Mouse (Mus musculus) adrenal gland, adult 18-20 months (tissue): ENCODE data around the gene Klk1b24. TPM values are rescaled to one million over a fixed set of nuclear protein-coding genes. Genes with fewer than 3 reads are reported as not detected.
"Not testable (repeated sequence)": the region's sequence is repeated elsewhere in the genome, so short reads cannot be mapped to it uniquely, and the experiment has no call there.

ENCODE experiments used
- DNase-seq, 2 experiments: peaks; one replicate each; pipeline ENCODE4 v3.0.0; 2021 to 2022; ENCODE audit warnings: low spot score in 2 of 2
- long read RNA-seq, 2 experiments: library from polyadenylated mRNA; stranded (forward); transcript quantifications; one replicate each; pipeline ENCODE4 v2.0.0; 2021
- total RNA-seq, 2 experiments: library from RNA; stranded (reverse); gene quantifications; 1 replicate in 1 of 2; 2 replicates in 1 of 2; pipeline ENCODE4 v1.2.3; 2021

The Klk1b24 gene
- total RNA-seq, result not detected
- long read RNA-seq, experiment 1, result 0 reads
- long read RNA-seq, experiment 2, result 0 reads

DNA sequence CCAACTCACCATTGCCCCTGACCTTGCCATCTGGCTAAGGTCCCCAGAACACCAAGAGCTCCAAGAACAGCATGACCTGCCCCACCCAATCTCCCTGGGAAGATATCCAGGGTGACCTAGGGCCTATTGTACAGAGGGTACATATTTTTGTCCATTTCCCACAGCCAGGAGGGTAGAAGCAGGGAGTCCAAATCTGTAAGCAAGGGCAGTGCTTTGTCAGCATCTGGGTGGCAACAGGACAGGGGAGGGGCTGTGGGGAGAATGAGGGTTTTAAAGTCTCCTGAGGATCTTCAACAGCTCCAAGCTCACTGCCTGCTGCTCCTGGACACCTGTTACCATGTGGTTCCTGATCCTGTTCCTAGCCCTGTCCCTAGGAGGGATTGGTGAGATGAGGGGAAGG lies at the start of gene Klk1b24:
Gene Klk1b24 (plus strand): TSS at position 301 of the 400 bp plus-strand sequence.
- DNase-seq, result not testable (repeated sequence)

DNA sequence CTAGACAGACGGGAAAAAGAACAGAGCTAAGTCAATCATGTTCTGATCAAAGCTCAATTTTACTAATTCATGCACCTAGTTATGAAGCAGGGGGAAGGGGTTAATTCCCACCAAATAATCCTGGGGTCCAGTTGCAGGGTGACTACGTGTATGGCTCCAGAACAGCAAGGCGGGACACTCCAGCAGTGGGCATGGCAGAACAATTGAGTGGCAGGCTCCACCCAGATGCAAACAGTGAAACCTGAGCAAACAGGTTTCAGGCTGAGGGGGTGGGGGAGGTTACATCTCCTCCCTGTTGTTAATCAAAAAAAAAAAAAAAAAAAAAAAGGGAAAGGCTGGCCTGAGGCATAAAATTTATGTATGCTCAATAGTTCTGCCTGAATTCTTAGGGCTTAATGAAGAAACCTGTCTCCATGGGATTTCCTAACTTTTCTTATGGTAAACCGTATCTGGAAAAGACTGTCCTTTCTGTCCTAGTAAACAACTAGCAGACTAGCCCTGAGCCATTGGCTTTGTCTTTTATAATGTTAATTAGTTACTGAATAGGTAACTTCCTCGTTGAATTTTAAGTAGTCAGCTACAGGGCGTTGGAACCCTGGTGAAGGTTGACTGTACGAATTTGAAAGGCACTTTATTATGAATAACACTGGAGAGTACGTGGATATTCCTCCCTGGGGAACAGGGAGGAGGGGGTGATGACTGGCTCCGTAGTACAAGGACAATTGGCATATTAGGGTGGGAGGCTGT lies 8.6 kb upstream of the Klk1b24 start:
- no peak for DNase-seq

DNA sequence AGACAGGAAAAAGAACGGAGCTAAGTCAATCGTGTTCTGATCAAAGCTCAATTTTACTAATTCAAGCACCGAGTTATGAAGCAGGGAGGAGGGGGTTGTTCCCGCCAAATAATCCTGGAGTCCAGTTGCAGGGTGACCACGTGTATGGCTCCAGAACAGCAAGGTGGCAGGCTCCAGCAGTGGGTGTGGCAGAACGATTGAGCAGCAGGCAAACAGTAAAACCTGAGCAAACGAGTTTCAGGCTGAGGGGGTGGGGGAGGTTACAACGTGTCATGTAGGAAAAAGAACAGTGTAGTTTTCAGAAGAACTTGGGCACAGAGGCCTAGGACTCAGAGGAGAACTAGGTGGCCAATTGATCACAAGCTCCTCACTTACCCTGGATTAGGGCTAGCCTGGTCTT lies 1.5 kb upstream of the Klk1b24 start:
- DNase-seq, result not testable (repeated sequence)

DNA sequence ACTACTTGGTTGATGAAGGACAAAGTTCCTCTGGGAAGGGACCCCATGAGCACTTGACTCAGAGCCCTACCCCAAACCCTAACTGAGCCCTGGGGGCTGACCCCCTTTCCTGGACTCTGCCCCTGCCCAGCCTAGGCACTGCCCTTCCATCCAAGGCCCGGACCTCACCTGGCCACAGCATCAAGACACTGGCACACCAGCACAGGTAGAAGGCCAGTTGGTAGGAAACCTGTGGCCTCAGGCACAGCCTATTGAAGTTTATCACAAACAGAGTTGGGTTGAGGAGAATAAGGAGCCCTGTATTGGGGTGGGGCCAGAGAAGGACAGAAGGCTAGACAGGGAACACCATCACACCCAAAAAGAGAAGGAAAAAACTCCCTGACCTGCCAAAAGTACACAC lies 5.4 kb downstream of the Klk1b24 start:
- not testable (repeated sequence) for DNase-seq

DNA sequence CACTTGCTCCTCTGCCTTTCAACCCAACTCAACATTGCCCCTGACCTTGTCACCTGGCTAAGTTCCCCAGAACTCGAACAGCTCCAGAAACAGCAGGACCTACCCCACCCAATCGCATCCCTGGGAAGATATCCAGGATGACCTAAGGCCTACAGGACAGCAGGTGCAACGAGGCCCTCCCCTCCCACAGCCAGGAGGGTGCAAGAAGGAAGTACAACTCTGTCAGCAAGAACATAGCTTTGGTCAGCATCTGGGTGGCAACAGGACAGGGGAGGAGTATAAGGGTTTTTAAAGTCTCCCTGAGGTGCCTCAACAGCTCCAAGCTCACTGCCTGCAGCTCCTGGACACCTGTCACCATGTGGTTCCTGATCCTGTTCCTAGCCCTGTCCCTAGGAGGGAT lies 9.9 kb downstream of the Klk1b24 start, which contains the start of gene Klk1b3:
Gene Klk1b3 (plus strand): TSS at position 301 of the 400 bp plus-strand sequence.
- no peak for DNase-seq

DNA sequence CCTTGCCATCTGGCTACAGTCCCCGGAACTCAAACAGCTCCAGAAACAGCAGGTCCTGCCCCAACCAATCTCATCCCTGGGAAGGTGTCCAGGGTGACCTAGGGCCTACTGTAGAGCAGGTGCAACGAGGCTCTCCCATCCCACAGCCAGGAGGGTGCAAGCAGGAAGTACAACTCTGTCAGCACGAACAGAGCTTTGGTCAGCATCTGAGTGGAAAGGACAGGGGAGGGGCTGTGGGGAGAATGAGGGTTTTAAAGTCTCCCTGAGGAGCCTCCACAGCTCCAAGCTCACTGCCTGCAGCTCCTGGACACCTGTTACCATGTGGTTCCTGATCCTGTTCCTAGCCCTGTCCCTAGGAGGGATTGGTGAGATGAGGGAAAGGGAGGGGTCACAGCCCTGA lies 19.1 kb downstream of the Klk1b24 start, which contains the start of gene Klk1b4:
Gene Klk1b4 (plus strand): TSS at position 301 of the 400 bp plus-strand sequence.
- not testable (repeated sequence) for DNase-seq

DNA sequence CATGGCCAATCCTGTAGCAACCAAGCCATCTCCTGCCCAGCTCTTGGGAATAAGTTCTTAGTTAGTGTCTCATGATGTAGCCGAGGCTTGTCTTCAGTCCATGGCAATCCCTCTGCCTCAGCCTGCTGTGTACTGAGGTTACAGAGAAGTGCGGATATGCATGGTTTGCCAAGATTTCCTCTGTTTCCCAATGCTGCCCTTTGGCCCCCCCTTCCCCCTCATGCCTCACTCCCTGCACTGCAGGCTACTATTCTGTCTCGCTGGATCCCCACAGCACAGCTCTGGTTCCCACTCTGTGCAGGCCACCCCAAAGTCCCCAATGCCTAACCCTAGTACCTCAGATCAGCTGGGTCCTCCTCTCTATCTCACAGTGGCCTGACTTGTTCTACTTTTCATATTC lies 20.3 kb downstream of the Klk1b24 start:
- DNase-seq, result no peak

DNA sequence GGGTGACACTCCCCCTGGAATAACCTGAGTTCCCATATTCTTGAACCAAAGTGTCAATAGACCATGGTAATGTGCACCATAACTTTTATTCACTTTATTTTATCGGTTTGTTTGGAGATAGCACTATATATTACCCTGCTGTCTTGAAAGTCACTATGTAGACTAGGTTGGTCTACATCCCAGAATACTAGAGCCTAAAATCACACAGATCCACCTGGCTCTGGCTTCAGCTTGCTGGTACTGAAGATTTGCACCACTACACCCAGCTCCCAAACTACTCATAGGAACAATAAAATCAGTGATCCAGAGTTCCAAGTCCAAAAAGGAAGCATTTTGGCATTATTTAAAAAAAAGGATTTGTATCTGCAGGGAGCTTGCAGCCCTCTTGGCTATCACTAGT lies 27.6 kb downstream of the Klk1b24 start, which contains the start of gene Klk1b5:
Gene Klk1b5 (plus strand): TSS at position 301 of the 400 bp plus-strand sequence.
- DNase-seq, result no peak

DNA sequence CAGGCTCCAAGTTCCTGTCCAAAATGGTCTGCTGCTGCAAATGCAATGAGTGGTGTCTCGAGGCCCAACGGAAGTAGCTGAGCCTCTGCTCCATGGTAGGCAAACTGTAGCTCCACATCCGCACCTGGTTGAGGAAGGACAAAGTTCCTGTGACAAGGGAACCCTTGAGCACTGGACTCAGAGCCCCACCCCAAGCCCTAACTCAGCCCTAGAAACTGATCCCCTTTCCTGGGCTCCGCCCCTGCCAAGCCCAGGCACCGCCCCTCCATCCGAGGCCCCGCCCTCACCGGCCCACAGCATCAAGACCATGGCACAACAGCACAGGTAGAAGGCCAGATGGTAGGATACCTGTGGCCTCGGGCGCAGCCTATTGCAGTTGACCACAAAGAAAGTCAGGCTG lies 33.6 kb downstream of the Klk1b24 start:
- DNase-seq, result not testable (repeated sequence)

DNA sequence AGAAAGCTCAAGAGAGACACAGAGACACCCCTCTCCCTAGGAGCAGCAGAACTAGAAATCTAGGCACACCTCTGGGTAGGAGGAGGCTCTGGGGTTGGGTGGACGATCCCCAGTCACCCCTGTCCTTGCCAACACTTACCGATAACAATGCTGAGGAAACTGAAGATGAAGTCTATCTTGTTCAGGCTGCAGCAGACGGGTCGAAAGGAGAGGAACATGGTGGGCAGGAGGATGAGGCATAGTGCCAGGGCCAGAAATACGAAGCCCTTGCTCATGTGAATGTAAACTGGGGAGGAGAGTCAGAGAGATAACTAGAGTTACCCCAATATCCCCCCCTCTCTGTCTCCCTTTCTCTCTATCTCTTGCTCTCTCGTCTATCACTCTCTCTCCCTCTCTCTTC lies 34.3 kb downstream of the Klk1b24 start:
- not testable (repeated sequence) for DNase-seq

DNA sequence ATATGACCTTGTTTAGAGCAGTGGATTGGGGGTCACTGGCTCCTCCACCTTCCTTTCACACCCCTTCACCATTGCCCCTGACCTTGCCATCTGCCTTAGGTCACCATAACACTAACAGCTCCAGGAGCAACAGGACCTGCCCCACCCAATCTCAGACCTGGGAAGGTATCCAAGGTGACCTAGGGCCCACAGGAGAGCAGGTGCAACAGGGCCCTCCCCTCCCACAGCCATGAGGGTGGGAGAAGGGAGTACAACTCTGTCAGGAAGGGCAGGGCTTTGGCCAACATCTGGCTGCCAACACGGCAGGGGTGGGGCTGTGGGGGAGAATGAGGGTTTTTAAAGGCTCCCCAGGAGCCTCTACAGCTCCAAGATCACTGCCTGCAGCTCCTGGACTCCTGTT lies 37.0 kb downstream of the Klk1b24 start, which contains the start of gene Klk1:
Gene Klk1 (plus strand): TSS at position 285 of the 400 bp plus-strand sequence.
- DNase-seq, result no peak

DNA sequence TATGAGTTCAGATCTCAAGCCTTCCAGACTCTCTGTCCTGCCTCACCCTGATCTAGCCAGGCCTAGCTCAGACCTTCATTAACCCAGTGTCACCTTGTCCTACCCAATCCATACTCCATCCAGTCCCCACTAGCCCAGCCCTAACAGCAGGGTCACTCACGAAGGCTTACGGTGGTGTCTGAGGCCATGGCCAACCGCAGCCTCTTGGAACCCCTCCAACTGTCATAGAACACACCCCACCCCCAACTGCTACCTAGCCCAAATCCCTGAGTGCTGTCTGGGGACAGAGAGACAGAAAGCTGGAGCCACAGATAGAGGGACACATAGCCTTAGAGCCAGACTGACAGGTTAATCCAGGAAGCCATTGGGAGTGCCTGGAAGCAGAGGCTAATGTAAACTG lies 47.9 kb downstream of the Klk1b24 start, which contains the start of gene Gm36864:
Gene Gm36864 (plus strand): TSS at position 269 of the 400 bp plus-strand sequence.
- no peak for DNase-seq

DNA sequence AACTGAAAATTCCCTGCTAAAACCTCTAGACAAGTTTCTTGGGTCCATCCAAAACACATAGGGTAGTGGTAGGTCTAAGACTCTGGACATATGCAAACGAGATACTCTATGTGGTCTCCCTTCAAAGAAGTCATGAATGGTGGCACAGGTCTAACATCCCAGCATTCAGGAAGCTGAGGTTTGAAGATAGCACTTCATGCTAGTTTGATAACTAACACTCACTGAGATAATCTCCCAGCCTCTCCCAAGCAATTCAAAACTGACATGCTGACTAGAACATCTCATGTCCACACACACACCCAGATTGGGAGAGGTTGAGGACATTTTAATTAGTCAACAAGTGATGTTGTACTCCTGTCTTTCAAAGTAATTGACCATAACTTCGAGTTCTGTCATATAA lies 51.9 kb downstream of the Klk1b24 start:
- no peak for DNase-seq

DNA sequence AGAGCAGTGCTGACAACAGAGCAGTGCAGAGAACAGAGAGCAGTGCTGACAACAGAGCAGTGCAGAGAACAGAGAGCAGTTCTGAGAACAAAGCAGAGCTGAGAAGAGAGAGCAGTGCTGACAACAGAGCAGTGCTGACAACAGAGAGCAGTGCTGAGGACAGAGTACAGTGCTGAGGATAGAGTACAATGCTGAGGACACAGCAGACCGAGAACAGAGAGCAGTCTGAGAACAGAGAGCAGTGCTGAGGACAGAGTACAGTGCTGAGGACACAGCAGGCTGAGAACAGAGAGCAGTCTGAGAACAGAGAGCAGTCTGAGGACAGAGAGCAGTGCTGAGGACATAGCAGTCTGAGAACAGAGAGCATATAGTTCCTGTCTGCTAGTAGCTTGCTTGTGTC lies 52.7 kb downstream of the Klk1b24 start:
- no peak for DNase-seq

DNA sequence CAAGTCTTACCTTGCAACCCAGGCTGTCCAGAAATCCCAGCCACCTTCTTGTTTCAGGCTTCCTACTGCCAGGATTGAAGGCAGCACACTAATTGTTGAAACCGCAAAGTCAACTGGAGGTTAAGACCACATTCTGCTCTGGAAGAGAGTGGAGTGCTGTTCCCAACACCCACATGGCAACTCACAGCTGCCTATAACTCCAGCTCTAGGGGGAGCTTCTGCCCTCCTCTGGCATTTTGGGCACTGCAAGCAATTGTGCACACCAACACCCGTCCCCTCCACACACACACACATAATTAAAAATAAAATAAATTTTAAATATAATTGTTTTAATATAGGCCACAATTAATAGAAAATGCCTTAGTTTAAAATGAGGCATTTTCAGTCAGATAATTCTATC lies 53.1 kb downstream of the Klk1b24 start:
- DNase-seq, result no peak

Other genes with a start within 250 kb of the Klk1b24 start
- not detected for gene Klk1b8, start 237.6 kb upstream of the Klk1b24 start, total RNA-seq
- not detected for gene Klk1b1, start 221.5 kb upstream of the Klk1b24 start, total RNA-seq
- gene Klk1b9, start 212.2 kb upstream of the Klk1b24 start, total RNA-seq, result not detected
- gene Klk1b11, start 192.4 kb upstream of the Klk1b24 start, total RNA-seq, result not detected
- not detected for gene Klk1b26, start 176.1 kb upstream of the Klk1b24 start, total RNA-seq
- not detected for gene Klk1b27, start 135.9 kb upstream of the Klk1b24 start, total RNA-seq
- gene Klk1b21, start 85.9 kb upstream of the Klk1b24 start, total RNA-seq, result not detected
- not detected for gene Klk1b22, start 75.6 kb upstream of the Klk1b24 start, total RNA-seq
- not detected for gene Klk1b16, start 51.5 kb upstream of the Klk1b24 start, total RNA-seq
- not detected for gene Klk1b3, start 10.0 kb downstream of the Klk1b24 start, total RNA-seq
- gene Klk1b4, start 19.2 kb downstream of the Klk1b24 start, total RNA-seq, result not detected
- not detected for gene Klk1b5, start 27.7 kb downstream of the Klk1b24 start, total RNA-seq
- under 1 TPM in 1 of 2 experiments, not detected in 1; 0.32 TPM for gene Klk1, start 37.1 kb downstream of the Klk1b24 start, total RNA-seq
- not detected for gene Gm36864, start 47.9 kb downstream of the Klk1b24 start, total RNA-seq
- gene 1700028J19Rik, start 58.5 kb downstream of the Klk1b24 start, total RNA-seq, result 1 to 10 TPM in 1 of 2 experiments, under 1 TPM in 1; 0.70 to 1.2 TPM
- gene 2410002F23Rik, start 58.5 kb downstream of the Klk1b24 start, total RNA-seq, result 100 to 1,000 TPM in 1 of 2 experiments, 10 to 100 TPM in 1; 65.0 to 100 TPM
- not detected for gene Acp4, start 69.1 kb downstream of the Klk1b24 start, total RNA-seq
- gene Gm15517, start 73.2 kb downstream of the Klk1b24 start, total RNA-seq, result not detected
- gene Clec11a, start 118.7 kb downstream of the Klk1b24 start, total RNA-seq, result 1 to 10 TPM; 3.8 to 4.4 TPM
- 10 to 100 TPM in 1 of 2 experiments, 1 to 10 TPM in 1; 7.7 to 10.0 TPM for gene Shank1, start 122.0 kb downstream of the Klk1b24 start, total RNA-seq
- gene Syt3, start 195.9 kb downstream of the Klk1b24 start, total RNA-seq, result 1 to 10 TPM; 4.7 to 6.9 TPM
- gene 1700008O03Rik, start 197.6 kb downstream of the Klk1b24 start, total RNA-seq, result 1 to 10 TPM in 1 of 2 experiments, under 1 TPM in 1; 0.86 to 1.0 TPM
- gene Lrrc4b, start 240.8 kb downstream of the Klk1b24 start, total RNA-seq, result 1 to 10 TPM; 5.0 to 7.3 TPM